Mouse (Mus musculus) intestine, postnatal 0 days (tissue): ENCODE results near the gene Reps1. TPM values are rescaled to one million over a fixed set of nuclear protein-coding genes. Genes with fewer than 3 reads are reported as not detected.

Experiments used
- ATAC-seq: fragments of 200-750 bp; cut with Nextera tagmentation; 2 replicates; pipeline ENCODE4 v1.8.0; 2017; ENCODE audit warnings: mild to moderate bottlenecking, moderate TSS enrichment, moderate library complexity
- H3K27ac ChIP-seq: fragments of 300-500 bp; sonication (generic); 2 replicates; pipeline ENCODE4 v1.5.1; 2014; ENCODE audit warnings: mild to moderate bottlenecking, low read depth, low read length, moderate library complexity
- H3K27me3 ChIP-seq: fragments of 300-500 bp; sonication (generic); replicated peaks from 2 replicates; pipeline ENCODE4 v1.6.1; 2014; ENCODE audit warnings: low read length, mixed read lengths; ENCODE audit not compliant: control insufficient read depth, insufficient read depth
- H3K36me3 ChIP-seq: fragments of 300-500 bp; sonication (generic); 2 replicates; pipeline ENCODE4 v1.6.1; 2014; ENCODE audit warnings: mild to moderate bottlenecking, moderate library complexity; ENCODE audit not compliant: control insufficient read depth, insufficient read depth
- H3K4me1 ChIP-seq: fragments of 300-500 bp; sonication (generic); replicated peaks from 2 replicates; pipeline ENCODE4 v1.6.1; 2014; ENCODE audit warnings: antibody characterized with exemption, low read length, mixed read lengths; ENCODE audit not compliant: control insufficient read depth, insufficient read depth
- H3K4me2 ChIP-seq: fragments of 300-500 bp; sonication (generic); replicated peaks from 2 replicates; pipeline ENCODE4 v1.6.1; 2014; ENCODE audit warnings: low read depth, mild to moderate bottlenecking, moderate library complexity
- H3K4me3 ChIP-seq: fragments of 300-500 bp; sonication (generic); 2 replicates; pipeline ENCODE4 v1.5.1; 2014; ENCODE audit warnings: low read depth, low read length
- H3K9ac ChIP-seq: fragments of 300-500 bp; sonication (generic); 2 replicates; pipeline ENCODE4 v1.6.1; 2014; ENCODE audit warnings: mild to moderate bottlenecking, low read depth, low read length
- H3K9me3 ChIP-seq: fragments of 300-500 bp; sonication (generic); 2 replicates; pipeline ENCODE4 v1.6.1; 2016; ENCODE audit warnings: mixed run types; ENCODE audit not compliant: control insufficient read depth
- CTCF ChIP-seq: sonication (generic); IDR thresholded peaks from 2 replicates; pipeline ENCODE4 v1.5.1; 2016; ENCODE audit warnings: low read depth, mild to moderate bottlenecking, control low read depth, antibody characterized with exemption, moderate library complexity
- WGBS: fragments of 180-500 bp; shearing (Covaris S2); extraction: QIAGEN DNeasy Blood & Tissue Kit; methylation state at CpG from one replicate; pipeline ENCODE4 v1.1.7; 2014; 5-methylcytosine and 5-hydroxymethylcytosine counted together
- polyA plus RNA-seq: library from polyadenylated mRNA; unstranded; fragments of >200 nt; fragmentation: Nextera tagmentation; extraction: Ambion mirVana; gene quantifications from 2 replicates; pipeline ENCODE4 v1.2.1, GENCODE M21; 2015

The Reps1 gene
- polyA plus RNA-seq, 1 experiment from 2014 or later = 7.7 TPM

GRCm38 (mm10) chr10:18075845-18076244 is 20.2 kb downstream of the Reps1 start:
- H3K36me3 ChIP-seq = 0 out of 2 replicates have a peak, but pooled peaks cover 4% of the 10 kb centered on the region
- no peak overlapping the region for H3K27ac ChIP-seq
- H3K4me2 ChIP-seq = no peak overlapping the region
- H3K9me3 ChIP-seq = no peaks in the 10 kb centered on the region
- H3K27me3 ChIP-seq = no peaks in the 10 kb centered on the region
- no peak for TF ChIP-seq CTCF
- 50% methylated on average over 6 of the region's 6 CpGs for WGBS
- H3K4me1 ChIP-seq = no peaks in the 10 kb centered on the region
- H3K4me3 ChIP-seq = no peak overlapping the region
- ATAC-seq = no peak
- H3K9ac ChIP-seq = no peak overlapping the region

- no peaks in the 10 kb centered on the region for H3K4me1 ChIP-seq
- no peak overlapping the region for H3K9ac ChIP-seq
- no peaks in the 10 kb centered on the region for H3K27me3 ChIP-seq
- H3K36me3 ChIP-seq = 0 out of 2 replicates have a peak, but pooled peaks cover 4% of the 10 kb centered on the region
- TF ChIP-seq CTCF = no peak
- no peak overlapping the region for H3K4me3 ChIP-seq
- H3K9me3 ChIP-seq = no peaks in the 10 kb centered on the region
- ATAC-seq = no peak
- WGBS = 78% methylated on average over 1 of the region's 1 CpGs
- no peak overlapping the region for H3K27ac ChIP-seq
- no peak overlapping the region for H3K4me2 ChIP-seq
These were observed 25.9 kb downstream of the Reps1 start for GRCm38 (mm10) chr10:18081536-18081935.

- H3K27me3 ChIP-seq = no peaks in the 10 kb centered on the region
- H3K27ac ChIP-seq = no peak overlapping the region
- H3K4me2 ChIP-seq = no peak overlapping the region
- no peaks in the 10 kb centered on the region for H3K36me3 ChIP-seq
- 78% methylated on average over 6 of the region's 6 CpGs for WGBS
- no peaks in the 10 kb centered on the region for H3K9me3 ChIP-seq
- no peak for ATAC-seq
- no peaks in the 10 kb centered on the region for H3K4me1 ChIP-seq
- no peak overlapping the region for H3K4me3 ChIP-seq
- no peak for TF ChIP-seq CTCF
- no peak overlapping the region for H3K9ac ChIP-seq
These were observed 27.1 kb downstream of the Reps1 start for GRCm38 (mm10) chr10:18082772-18083171.

- Histone ChIP-seq H3K9ac (no peak overlapping the region), H3K4me3 (no peak overlapping the region), H3K4me1 (no peaks in the 10 kb centered on the region), H3K27me3 (no peaks in the 10 kb centered on the region), H3K36me3 (peaks cover 18% of the 10 kb centered on the region), H3K27ac (no peak overlapping the region), H3K9me3 (no peaks in the 10 kb centered on the region), H3K4me2 (no peak overlapping the region)
- no peak for ATAC-seq
- no peak for TF ChIP-seq CTCF
These were observed 35.0 kb downstream of the Reps1 start for GRCm38 (mm10) chr10:18090691-18091090.

GRCm38 (mm10) chr10:18102166-18102565 is 46.5 kb downstream of the Reps1 start:
- Histone ChIP-seq H3K9ac (no peak overlapping the region), H3K4me2 (no peak overlapping the region), H3K27ac (no peak overlapping the region), H3K27me3 (no peaks in the 10 kb centered on the region), H3K4me1 (no peaks in the 10 kb centered on the region), H3K36me3 (peaks cover 8% of the 10 kb centered on the region), H3K4me3 (no peak overlapping the region), H3K9me3 (no peaks in the 10 kb centered on the region)
- no peak for ATAC-seq
- 69% methylated on average over 5 of the region's 5 CpGs for WGBS
- TF ChIP-seq CTCF = peak; percentile 25; the same call in 1 of the 2 replicates

GRCm38 (mm10) chr10:18107471-18107870 is 51.8 kb downstream of the Reps1 start:
- Histone ChIP-seq H3K4me1 (no peaks in the 10 kb centered on the region), H3K36me3 (peaks cover 5% of the 10 kb centered on the region), H3K9me3 (no peaks in the 10 kb centered on the region), H3K4me3 (no peak overlapping the region), H3K27ac (no peak overlapping the region), H3K27me3 (no peaks in the 10 kb centered on the region), H3K4me2 (no peak overlapping the region), H3K9ac (no peak overlapping the region)
- WGBS = 77% methylated on average over 5 of the region's 5 CpGs
- no peak for ATAC-seq
- peak; percentile 66 for TF ChIP-seq CTCF

- H3K9me3 ChIP-seq = no peaks in the 10 kb centered on the region
- no peak overlapping the region for H3K4me3 ChIP-seq
- H3K36me3 ChIP-seq = peaks cover 4% of the 10 kb centered on the region
- no peaks in the 10 kb centered on the region for H3K27me3 ChIP-seq
- no peak for TF ChIP-seq CTCF
- no peaks in the 10 kb centered on the region for H3K4me1 ChIP-seq
- no peak for ATAC-seq
- no peak overlapping the region for H3K27ac ChIP-seq
- no peak overlapping the region for H3K9ac ChIP-seq
- H3K4me2 ChIP-seq = no peak overlapping the region
These were observed 55.3 kb downstream of the Reps1 start for GRCm38 (mm10) chr10:18110940-18111339.
